Mouse (Mus musculus) heart, embryonic 14.5 days (tissue): ENCODE measurements at regions not wholly inside any gene's neighbourhood (a gene's known extent, or its start where the extent isn't known, plus 50 kb on each side); places are given as distances from the start of the nearest gene placed in this dataset.

Experiments used
- ATAC-seq: fragments of 200-750 bp; cut with Nextera tagmentation; 2 replicates; pipeline ENCODE4 v1.8.0; 2017; ENCODE audit warnings: low read depth, moderate TSS enrichment; ENCODE audit not compliant: insufficient number of reproducible peaks, insufficient read depth, low FRiP score
- H3K27ac ChIP-seq, 2 experiments: fragments of 200-500 bp in 1 of 2; fragments of 300-500 bp in 1 of 2; sonication (generic) in 1 of 2; replicated peaks in 1 of 2; 2 replicates each; pipeline ENCODE4 v1.5.1; 2012 to 2014; ENCODE audit warnings: low read depth in 2 of 2, low read length in 2 of 2, control low read depth in 1 of 2, mild to moderate bottlenecking in 1 of 2, mixed read lengths in 1 of 2; ENCODE audit not compliant: control insufficient read depth in 1 of 2, insufficient read depth in 1 of 2
- H3K27me3 ChIP-seq: fragments of 300-500 bp; sonication (generic); 2 replicates; pipeline ENCODE4 v1.6.1; 2014; ENCODE audit warnings: mild to moderate bottlenecking, low read length, control low read depth; ENCODE audit not compliant: control insufficient read depth, insufficient read depth
- H3K36me3 ChIP-seq: fragments of 300-500 bp; sonication (generic); 2 replicates; pipeline ENCODE4 v1.6.1; 2014; ENCODE audit warnings: mild to moderate bottlenecking, control low read depth, low read length, mixed read lengths; ENCODE audit not compliant: control insufficient read depth, insufficient read depth
- H3K4me1 ChIP-seq, 2 experiments: fragments of 200-500 bp in 1 of 2; fragments of 300-500 bp in 1 of 2; sonication (generic) in 1 of 2; 2 replicates each; pipeline ENCODE4 v1.6.1; 2012 to 2014; ENCODE audit warnings: low read length in 2 of 2, control low read depth in 1 of 2, mixed read lengths in 1 of 2; ENCODE audit not compliant: control insufficient read depth in 2 of 2, insufficient read depth in 2 of 2
- H3K4me2 ChIP-seq: fragments of 300-500 bp; sonication (generic); 2 replicates; pipeline ENCODE4 v1.6.1; 2014; ENCODE audit warnings: mild to moderate bottlenecking, low read length
- H3K4me3 ChIP-seq, 2 experiments: fragments of 200-500 bp in 1 of 2; fragments of 300-500 bp in 1 of 2; sonication (generic) in 1 of 2; 2 replicates each; pipeline ENCODE4 v1.5.1; 2012 to 2014; ENCODE audit warnings: low read length in 2 of 2, mild to moderate bottlenecking in 2 of 2, control low read depth in 1 of 2, low read depth in 1 of 2, moderate library complexity in 1 of 2; ENCODE audit not compliant: control insufficient read depth in 1 of 2, insufficient read depth in 1 of 2
- H3K9ac ChIP-seq: fragments of 300-500 bp; sonication (generic); 2 replicates; pipeline ENCODE4 v1.6.1; 2014; ENCODE audit warnings: mild to moderate bottlenecking, low read length
- H3K9me3 ChIP-seq: fragments of 300-500 bp; sonication (generic); 2 replicates; pipeline ENCODE4 v1.6.1; 2016; ENCODE audit warnings: low read length, control low read depth; ENCODE audit not compliant: control insufficient read depth
- WGBS: fragments of 180-500 bp; shearing (Covaris S2); extraction: QIAGEN DNeasy Blood & Tissue Kit; methylation state at CpG from one replicate; pipeline ENCODE4 v1.1.7; 2014; 5-methylcytosine and 5-hydroxymethylcytosine counted together

GRCm38 (mm10) chr13:70136209-70136608 is 334.0 kb downstream of the Med10 start:
- Histone ChIP-seq H3K9me3 (no peaks in the 10 kb centered on the region), H3K27me3 (no peaks in the 10 kb centered on the region), H3K4me2 (no peak overlapping the region), H3K4me1 (no peaks in the 10 kb centered on the region), H3K27ac (no peak overlapping the region), H3K36me3 (no peaks in the 10 kb centered on the region), H3K4me3 (no peak overlapping the region), H3K9ac (no peak overlapping the region)
- WGBS, result 79% methylated on average over 1 of the region's 1 CpGs
- ATAC-seq, result no peak

DNA sequence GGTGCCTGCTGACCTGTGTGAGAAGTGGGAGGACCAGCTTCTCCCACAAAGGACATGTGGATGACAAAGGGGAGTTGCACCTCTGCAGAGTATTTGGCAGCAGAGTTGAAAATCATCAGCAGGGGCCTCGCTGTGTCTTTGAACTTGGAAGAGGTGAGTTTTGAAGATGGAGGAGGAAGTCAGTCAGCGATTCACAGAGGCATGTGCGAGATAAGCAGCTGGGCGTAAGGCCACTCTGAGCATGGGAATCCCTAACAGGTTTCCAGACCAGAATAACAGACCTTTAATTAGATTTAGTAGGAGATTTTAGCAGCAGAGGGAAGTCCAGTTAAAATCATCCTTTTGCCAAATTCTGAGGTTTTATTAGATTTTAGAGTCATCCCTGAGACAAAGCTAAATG is 342.3 kb downstream of the Med10 start:
- Histone ChIP-seq H3K4me1 (peaks cover 5 to 18% of the 10 kb centered on the region in 2 experiments), H3K9ac (no peak overlapping the region), H3K27me3 (no peaks in the 10 kb centered on the region), H3K36me3 (no peaks in the 10 kb centered on the region), H3K4me3 (no peak overlapping the region), H3K27ac (no peak overlapping the region), H3K9me3 (no peaks in the 10 kb centered on the region), H3K4me2 (no peak overlapping the region)
- WGBS, result 39% methylated on average over 4 of the region's 4 CpGs
- no peak for ATAC-seq

GRCm38 (mm10) chr13:70145466-70145865 is 343.3 kb downstream of the Med10 start:
- no peaks in the 10 kb centered on the region for H3K27me3 ChIP-seq
- WGBS, result 10% methylated on average over 6 of the region's 6 CpGs
- H3K9me3 ChIP-seq, result no peaks in the 10 kb centered on the region
- no peak overlapping the region for H3K4me2 ChIP-seq
- no peak overlapping the region for H3K9ac ChIP-seq
- ATAC-seq, result no peak
- no peaks in the 10 kb centered on the region for H3K36me3 ChIP-seq
- H3K4me3 ChIP-seq, result no peak overlapping the region
- peaks cover 5 to 18% of the 10 kb centered on the region in 2 experiments for H3K4me1 ChIP-seq
- H3K27ac ChIP-seq, result no peak overlapping the region

DNA sequence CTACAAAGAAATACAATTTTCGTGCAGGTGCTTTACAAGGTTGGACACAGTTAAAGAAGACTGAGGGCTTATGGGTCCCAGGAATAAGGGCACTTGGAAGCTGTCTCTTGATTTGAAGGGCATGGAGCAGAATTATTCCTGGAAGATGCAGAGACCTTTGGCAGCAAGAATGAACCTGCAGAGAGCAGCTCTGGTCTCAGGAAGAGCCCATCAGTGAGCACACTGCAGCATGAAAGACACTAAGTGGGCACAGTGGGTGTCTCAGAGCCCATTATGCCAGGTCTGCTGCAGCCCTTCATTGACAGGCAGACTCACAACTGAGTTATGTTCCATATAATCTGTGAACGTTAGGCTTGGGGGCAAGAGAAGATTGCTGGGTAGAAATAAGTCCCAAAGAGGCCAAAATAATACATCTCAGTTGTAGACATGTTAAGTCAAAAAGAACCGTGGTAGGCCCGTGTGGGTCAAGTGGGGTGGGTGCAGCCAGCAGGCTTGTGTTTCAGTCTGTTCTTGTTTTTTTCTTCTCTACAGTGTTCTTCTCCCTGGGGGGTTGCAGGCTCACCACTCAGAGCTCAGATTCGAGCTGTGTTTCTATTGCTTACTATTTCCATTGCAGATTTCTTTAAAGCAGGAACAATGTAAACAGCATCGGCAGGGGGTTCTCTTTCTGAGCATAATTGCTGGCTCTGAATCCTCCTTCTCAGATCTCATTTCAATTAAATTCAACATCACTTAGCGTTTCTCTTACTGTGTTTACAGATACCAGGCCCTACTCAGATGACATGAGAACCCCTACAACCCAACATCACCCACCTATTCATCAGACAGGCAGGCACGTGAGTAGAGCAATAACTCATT is 347.1 kb downstream of the Med10 start:
- ATAC-seq, result no peak
- Histone ChIP-seq H3K4me3 (no peak overlapping the region), H3K27me3 (no peaks in the 10 kb centered on the region), H3K4me1 (peaks cover 4 to 16% of the 10 kb centered on the region in 2 experiments), H3K36me3 (no peaks in the 10 kb centered on the region), H3K9me3 (no peaks in the 10 kb centered on the region), H3K9ac (no peak overlapping the region), H3K27ac (no peak overlapping the region), H3K4me2 (no peak overlapping the region)
- 48% methylated on average over 8 of the region's 8 CpGs for WGBS

DNA sequence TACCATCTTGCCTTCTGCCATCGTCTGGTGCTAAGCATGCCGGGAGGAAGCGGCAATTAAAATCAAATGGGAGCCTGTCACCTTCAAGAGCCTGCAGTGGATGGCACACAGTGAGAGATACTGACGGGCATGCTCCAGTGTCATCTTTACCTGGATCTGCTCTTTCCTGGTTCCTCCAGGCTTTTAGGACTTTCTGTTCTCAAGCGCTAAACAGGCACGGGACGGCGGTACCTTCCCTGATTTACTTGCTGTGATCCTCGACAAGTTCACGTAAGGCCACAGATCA is 347.6 kb downstream of the Med10 start:
- peaks cover 2 to 10% of the 10 kb centered on the region in 2 experiments; a peak in 3 of 4 replicates for H3K4me1 ChIP-seq
- 65% methylated on average over 10 of the region's 10 CpGs for WGBS

DNA sequence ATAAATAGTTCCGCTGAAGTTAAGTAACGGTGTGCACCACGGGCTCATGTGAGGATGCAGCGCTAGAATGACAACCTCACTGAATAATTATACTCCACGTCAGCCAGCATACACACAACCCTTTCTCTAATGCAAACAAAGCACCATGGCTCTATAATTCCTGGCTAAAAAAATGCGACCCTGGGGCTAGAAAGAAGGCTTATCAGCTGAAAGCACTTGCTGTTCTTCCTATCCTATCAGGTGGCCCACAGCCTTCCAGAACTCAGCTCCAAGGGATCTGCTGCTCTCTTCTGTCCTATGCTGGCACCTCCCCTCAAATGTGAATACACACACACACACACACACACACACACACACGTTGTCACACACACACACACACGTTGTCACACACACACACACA is 350.9 kb downstream of the Med10 start:
- H3K36me3 ChIP-seq, result no peaks in the 10 kb centered on the region
- no peak overlapping the region for H3K27ac ChIP-seq
- no peaks in the 10 kb centered on the region for H3K9me3 ChIP-seq
- no peak overlapping the region for H3K9ac ChIP-seq
- H3K27me3 ChIP-seq, result no peaks in the 10 kb centered on the region
- H3K4me1 ChIP-seq, result no peaks in the 10 kb centered on the region
- WGBS, result 71% methylated on average over 8 of the region's 8 CpGs
- ATAC-seq, result no peak
- no peak overlapping the region for H3K4me3 ChIP-seq
- H3K4me2 ChIP-seq, result no peak overlapping the region

More for the DNA sequence above, 347.6 kb downstream of the Med10 start:
- H3K9me3 ChIP-seq, result no peaks in the 10 kb centered on the region
- no peak overlapping the region for H3K27ac ChIP-seq
- no peak overlapping the region for H3K4me3 ChIP-seq
- H3K36me3 ChIP-seq, result no peaks in the 10 kb centered on the region
- H3K9ac ChIP-seq, result no peak overlapping the region
- no peak for ATAC-seq
- no peaks in the 10 kb centered on the region for H3K27me3 ChIP-seq
- no peak overlapping the region for H3K4me2 ChIP-seq

GRCm38 (mm10) chr13:70155596-70155995 is 353.4 kb downstream of the Med10 start:
- WGBS, result 72% methylated on average over 5 of the region's 5 CpGs
- ATAC-seq, result no peak

More at GRCm38 (mm10) chr13:70155596-70155995, 353.4 kb downstream of the Med10 start:
- Histone ChIP-seq H3K4me1 (0 out of 4 replicates have a peak, but pooled peaks cover 0 to 2% of the 10 kb centered on the region in 2 experiments), H3K9me3 (no peaks in the 10 kb centered on the region), H3K4me2 (no peak overlapping the region), H3K27ac (no peak overlapping the region), H3K27me3 (no peaks in the 10 kb centered on the region), H3K36me3 (no peaks in the 10 kb centered on the region), H3K4me3 (no peak overlapping the region), H3K9ac (no peak overlapping the region)
